Mouse (Mus musculus) bone marrow, adult 2 months (tissue): ENCODE data around the gene BC048562. TPM values are rescaled to one million over a fixed set of nuclear protein-coding genes. Genes with fewer than 3 reads are reported as not detected.

Source experiments
- H3K27ac ChIP-seq: fragments of 200-500 bp; 2 replicates; pipeline ENCODE4 v1.5.1; 2012; ENCODE audit warnings: low read depth, mild to moderate bottlenecking, control low read depth, inconsistent platforms, low read length; ENCODE audit not compliant: control insufficient read depth, poor library complexity, insufficient read depth
- H3K4me1 ChIP-seq: fragments of 200-500 bp; 2 replicates; pipeline ENCODE4 v1.6.1; 2011; ENCODE audit warnings: low read length; ENCODE audit not compliant: control insufficient read depth, insufficient read depth
- H3K4me3 ChIP-seq: fragments of 200-500 bp; replicated peaks from 2 replicates; pipeline ENCODE3; 2011; ENCODE audit warnings: mild to moderate bottlenecking, low read depth, low read length, control low read depth; ENCODE audit not compliant: control insufficient read depth
- CTCF ChIP-seq: fragments of 200-500 bp; IDR thresholded peaks from 2 replicates; pipeline ENCODE4 v1.5.1; 2011; ENCODE audit warnings: low read length, control low read depth; ENCODE audit not compliant: control insufficient read depth, insufficient read depth
- POLR2A ChIP-seq: fragments of 200-500 bp; IDR thresholded peaks from 2 replicates; pipeline ENCODE4 v1.6.1; 2011; ENCODE audit warnings: low read depth, mild to moderate bottlenecking, control low read depth, low read length, borderline replicate concordance; ENCODE audit not compliant: control insufficient read depth
- WGBS: fragments of 180-500 bp; shearing (Covaris S2); methylation state at CpG from one replicate; pipeline ENCODE4 v1.1.7; 2018; 5-methylcytosine and 5-hydroxymethylcytosine counted together
- polyA plus RNA-seq: library from polyadenylated mRNA; stranded (reverse); fragments of >200 nt; gene quantifications from 2 replicates; pipeline ENCODE4 v1.2.4, GENCODE M21; 2011; ENCODE audit warnings: low replicate concordance; ENCODE audit not compliant: missing spikeins, insufficient read depth, insufficient read length

Gene BC048562
- polyA plus RNA-seq, 1 experiment, result not detected

DNA sequence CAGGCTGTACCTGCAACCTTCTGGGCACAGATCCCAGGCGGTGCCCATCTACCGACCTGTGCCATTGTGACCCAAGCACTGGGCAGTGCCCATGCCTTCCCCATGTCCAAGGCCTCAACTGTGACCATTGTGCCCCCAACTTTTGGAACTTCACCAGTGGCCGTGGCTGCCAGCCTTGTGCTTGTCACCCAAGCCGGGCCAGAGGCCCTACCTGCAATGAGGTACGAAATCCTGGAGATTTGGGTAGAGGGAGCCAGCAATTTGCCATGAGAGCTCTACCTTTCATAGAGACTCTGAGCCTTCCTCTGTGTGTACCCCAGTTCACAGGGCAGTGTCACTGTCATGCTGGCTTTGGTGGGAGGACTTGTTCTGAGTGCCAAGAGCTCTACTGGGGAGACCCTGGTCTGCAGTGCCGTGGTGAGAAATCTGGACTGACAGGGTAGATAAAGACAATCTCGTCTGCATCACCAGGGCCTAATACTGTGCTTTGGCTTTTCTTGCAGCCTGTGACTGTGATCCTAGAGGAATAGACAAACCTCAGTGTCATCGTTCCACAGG is 50.8 kb downstream of the BC048562 start:
- no peak for TF ChIP-seq POLR2A
- no peak for TF ChIP-seq CTCF
- Histone ChIP-seq H3K4me1 (peaks cover 5% of the 10 kb centered on the region), H3K27ac (no peak overlapping the region), H3K4me3 (no peak overlapping the region)
- WGBS, result 82% methylated on average over 8 of the region's 8 CpGs

- Histone ChIP-seq H3K4me3 (no peak overlapping the region), H3K4me1 (peaks cover 5% of the 10 kb centered on the region), H3K27ac (no peak overlapping the region)
- TF ChIP-seq POLR2A, result no peak
- no peak for TF ChIP-seq CTCF
- WGBS, result 89% methylated on average over 17 of the region's 17 CpGs
Observed at GRCm38 (mm10) chr9:108488403-108488802, 52.1 kb downstream of the BC048562 start.

GRCm38 (mm10) chr9:108489215-108489614 is 52.9 kb downstream of the BC048562 start:
- TF ChIP-seq POLR2A (no peak), CTCF (no peak)
- WGBS, result 88% methylated on average over 20 of the region's 20 CpGs
- H3K4me1 ChIP-seq, result peaks cover 5% of the 10 kb centered on the region
- 0 out of 2 replicates have a peak overlapping the region, but pooled peaks have one; percentile 96 for H3K27ac ChIP-seq
- no peak overlapping the region for H3K4me3 ChIP-seq

- 41% methylated on average over 26 of the region's 26 CpGs for WGBS
- peaks cover 5% of the 10 kb centered on the region for H3K4me1 ChIP-seq
- no peak for TF ChIP-seq CTCF
- TF ChIP-seq POLR2A, result no peak
- H3K4me3 ChIP-seq, result peak overlapping the region; percentile 86
- H3K27ac ChIP-seq, result peak overlapping the region; percentile 96
Observed at GRCm38 (mm10) chr9:108489702-108490558, 53.6 kb downstream of the BC048562 start.

GRCm38 (mm10) chr9:108490559-108491285 is 54.4 kb downstream of the BC048562 start, which contains the start of gene Usp19:
Gene Usp19 (plus strand): TSS chr9:108490602.
- TF ChIP-seq CTCF (no peak), POLR2A (peak; percentile 66; the same call in 1 of the 2 replicates)
- Histone ChIP-seq H3K27ac (peak within 1 kb of the TSS; percentile 96), H3K4me3 (peak within 1 kb of the TSS; percentile 86), H3K4me1 (peaks cover 5% of the 10 kb centered on the region)
- under 1% methylated on average over 69 of the region's 69 CpGs for WGBS

- peak overlapping the region; percentile 96 for H3K27ac ChIP-seq
- peak overlapping the region; percentile 86 for H3K4me3 ChIP-seq
- H3K4me1 ChIP-seq, result peaks cover 5% of the 10 kb centered on the region
- WGBS, result under 1% methylated on average over 12 of the region's 12 CpGs
- no peak for TF ChIP-seq CTCF
- TF ChIP-seq POLR2A, result no peak
Observed at GRCm38 (mm10) chr9:108491286-108491580, 55.0 kb downstream of the BC048562 start.

- 37% methylated on average over 16 of the region's 16 CpGs for WGBS
- no peak overlapping the region for H3K27ac ChIP-seq
Observed at GRCm38 (mm10) chr9:108492043-108492750, 55.9 kb downstream of the BC048562 start.

More at GRCm38 (mm10) chr9:108492043-108492750, 55.9 kb downstream of the BC048562 start:
- peak overlapping the region; percentile 34 for H3K4me3 ChIP-seq
- peaks cover 5% of the 10 kb centered on the region for H3K4me1 ChIP-seq
- TF ChIP-seq CTCF, result no peak
- TF ChIP-seq POLR2A, result no peak
